Mouse (Mus musculus): ENCODE data around the gene Gtf2f1. TPM values are rescaled to one million over a fixed set of nuclear protein-coding genes. Genes with fewer than 3 reads are reported as not detected.
A peak's percentile ranks its signal among the peaks of the same experiment; 100 is the strongest.

Gtf2f1 gene
- polyA plus RNA-seq, 1 experiment from 2014 or later, result 70.3 TPM

GRCm38 (mm10) chr17:56999968-57000609, 11.0 kb downstream of the Gtf2f1 start, which contains the start of gene Pspn:
TSS of gene Pspn (minus strand) at chr17:57000018.
- H3K27me3 ChIP-seq, result no peaks in the 10 kb centered on the region
- H3K4me2 ChIP-seq, result no peak within 1 kb of the TSS
- WGBS, result 92% methylated on average over 7 of the region's 9 CpGs
- no peak within 1 kb of the TSS; the same call in 1 of the 2 replicates for H3K9ac ChIP-seq
- no peak within 1 kb of the TSS for H3K27ac ChIP-seq
- H3K36me3 ChIP-seq, result peaks cover 75% of the 10 kb centered on the region
- peaks cover 16% of the 10 kb centered on the region for H3K4me1 ChIP-seq (replicated peaks)
- H3K9me3 ChIP-seq, result no peaks in the 10 kb centered on the region
- ATAC-seq (ENCODE audit: low FRiP score), result no peak
- H3K4me3 ChIP-seq, result no peak within 1 kb of the TSS

- ATAC-seq (ENCODE audit: low FRiP score), result no peak
- H3K4me2 ChIP-seq, result no peak overlapping the region
- peaks cover 75% of the 10 kb centered on the region for H3K36me3 ChIP-seq
These were observed 11.7 kb downstream of the Gtf2f1 start for GRCm38 (mm10) chr17:56999414-56999813.

GRCm38 (mm10) chr17:56997029-56997667, 13.9 kb downstream of the Gtf2f1 start, which contains the start of gene Alkbh7:
TSS of gene Alkbh7 (plus strand) at chr17:56997339.
- ATAC-seq (ENCODE audit: low FRiP score), result peak; percentile 98
- WGBS, result under 1% methylated on average over 38 of the region's 38 CpGs

More at GRCm38 (mm10) chr17:56999414-56999813, 11.7 kb downstream of the Gtf2f1 start:
- no peak overlapping the region for H3K9ac ChIP-seq
- H3K4me3 ChIP-seq, result no peak overlapping the region
- no peak overlapping the region for H3K27ac ChIP-seq
- H3K9me3 ChIP-seq, result no peaks in the 10 kb centered on the region
- no peaks in the 10 kb centered on the region for H3K27me3 ChIP-seq
- H3K4me1 ChIP-seq (replicated peaks), result peaks cover 16% of the 10 kb centered on the region
- 94% methylated on average over 9 of the region's 9 CpGs for WGBS

GRCm38 (mm10) chr17:56996506-56996905, 14.6 kb downstream of the Gtf2f1 start:
- Histone ChIP-seq H3K9me3 (no peaks in the 10 kb centered on the region), H3K4me2 (peak overlapping the region; percentile 73), H3K36me3 (peaks cover 72% of the 10 kb centered on the region), H3K27me3 (no peaks in the 10 kb centered on the region), H3K4me3 (no peak overlapping the region; the same call in 1 of the 2 replicates), H3K4me1 (replicated peaks) (peaks cover 26% of the 10 kb centered on the region), H3K27ac (no peak overlapping the region), H3K9ac (no peak overlapping the region)
- no peak for ATAC-seq (ENCODE audit: low FRiP score)
- 86% methylated on average over 2 of the region's 2 CpGs for WGBS

More at GRCm38 (mm10) chr17:56997029-56997667, 13.9 kb downstream of the Gtf2f1 start, which contains the start of gene Alkbh7:
- H3K27me3 ChIP-seq, result no peaks in the 10 kb centered on the region
- H3K27ac ChIP-seq, result peak within 1 kb of the TSS; percentile 88
- peak within 1 kb of the TSS; percentile 73 for H3K4me2 ChIP-seq
- H3K36me3 ChIP-seq, result peaks cover 76% of the 10 kb centered on the region
- peaks cover 22% of the 10 kb centered on the region for H3K4me1 ChIP-seq (replicated peaks)
- peak within 1 kb of the TSS; percentile 73 for H3K9ac ChIP-seq
- H3K9me3 ChIP-seq, result no peaks in the 10 kb centered on the region
- peak within 1 kb of the TSS; percentile 72 for H3K4me3 ChIP-seq

GRCm38 (mm10) chr17:56995046-56995445, 16.0 kb downstream of the Gtf2f1 start:
- WGBS, result 98% methylated on average over 8 of the region's 8 CpGs
- no peak for ATAC-seq (ENCODE audit: low FRiP score)
- no peaks in the 10 kb centered on the region for H3K27me3 ChIP-seq
- H3K4me2 ChIP-seq, result no peak overlapping the region
- peaks cover 59% of the 10 kb centered on the region for H3K36me3 ChIP-seq
- H3K9ac ChIP-seq, result no peak overlapping the region
- H3K4me1 ChIP-seq (replicated peaks), result peaks cover 34% of the 10 kb centered on the region
- no peaks in the 10 kb centered on the region for H3K9me3 ChIP-seq
- H3K27ac ChIP-seq, result no peak overlapping the region
- H3K4me3 ChIP-seq, result no peak overlapping the region

GRCm38 (mm10) chr17:56990966-56991365, 20.1 kb downstream of the Gtf2f1 start:
- peaks cover 19% of the 10 kb centered on the region for H3K4me1 ChIP-seq (replicated peaks)
- 76% methylated on average over 2 of the region's 2 CpGs for WGBS
- H3K9ac ChIP-seq, result peak overlapping the region; percentile 84
- peak overlapping the region; percentile 69 for H3K4me2 ChIP-seq
- peak overlapping the region; percentile 69 for H3K4me3 ChIP-seq
- no peak overlapping the region for H3K27ac ChIP-seq
- H3K27me3 ChIP-seq, result no peaks in the 10 kb centered on the region
- ATAC-seq (ENCODE audit: low FRiP score), result no peak
- H3K36me3 ChIP-seq, result peaks cover 39% of the 10 kb centered on the region
- H3K9me3 ChIP-seq, result no peaks in the 10 kb centered on the region

- Histone ChIP-seq H3K27ac (peak within 1 kb of the TSS; percentile 88), H3K9me3 (no peaks in the 10 kb centered on the region), H3K27me3 (no peaks in the 10 kb centered on the region), H3K4me2 (peak within 1 kb of the TSS; percentile 69), H3K4me1 (replicated peaks) (peaks cover 19% of the 10 kb centered on the region), H3K9ac (peak within 1 kb of the TSS; percentile 84), H3K36me3 (peaks cover 31% of the 10 kb centered on the region), H3K4me3 (peak within 1 kb of the TSS; percentile 69)
- ATAC-seq (ENCODE audit: low FRiP score), result peak; percentile 97
- under 1% methylated on average over 52 of the region's 52 CpGs for WGBS
These were observed 20.9 kb downstream of the Gtf2f1 start, which contains the start of gene Clpp for GRCm38 (mm10) chr17:56990115-56990746. TSS of gene Clpp (plus strand) at chr17:56990305.

GRCm38 (mm10) chr17:56989467-56990114, 21.5 kb downstream of the Gtf2f1 start:
- ATAC-seq (ENCODE audit: low FRiP score), result peak; percentile 96
- peak overlapping the region; percentile 88 for H3K27ac ChIP-seq
- peaks cover 19% of the 10 kb centered on the region for H3K4me1 ChIP-seq (replicated peaks)
- WGBS, result 3% methylated on average over 25 of the region's 25 CpGs
- no peaks in the 10 kb centered on the region for H3K27me3 ChIP-seq
- H3K36me3 ChIP-seq, result peaks cover 25% of the 10 kb centered on the region
- H3K9ac ChIP-seq, result peak overlapping the region; percentile 84
- peak overlapping the region; percentile 69 for H3K4me3 ChIP-seq
- peak overlapping the region; percentile 69 for H3K4me2 ChIP-seq
- no peaks in the 10 kb centered on the region for H3K9me3 ChIP-seq

GRCm38 (mm10) chr17:56988921-56989430, 22.1 kb downstream of the Gtf2f1 start:
- H3K9me3 ChIP-seq, result no peaks in the 10 kb centered on the region
- 73% methylated on average over 7 of the region's 7 CpGs for WGBS
- peak overlapping the region; percentile 69 for H3K4me2 ChIP-seq
- no peak for ATAC-seq (ENCODE audit: low FRiP score)
- H3K27me3 ChIP-seq, result no peaks in the 10 kb centered on the region
- peaks cover 19% of the 10 kb centered on the region for H3K4me1 ChIP-seq (replicated peaks)
- peaks cover 19% of the 10 kb centered on the region for H3K36me3 ChIP-seq
- peak overlapping the region; percentile 69 for H3K4me3 ChIP-seq
- peak overlapping the region; percentile 84 for H3K9ac ChIP-seq
- H3K27ac ChIP-seq, result peak overlapping the region; percentile 88

GRCm38 (mm10) chr17:56988441-56988840, 22.6 kb downstream of the Gtf2f1 start:
- H3K27ac ChIP-seq, result no peak overlapping the region
- no peak overlapping the region for H3K4me2 ChIP-seq
- no peak overlapping the region for H3K9ac ChIP-seq
- no peak for ATAC-seq (ENCODE audit: low FRiP score)
- H3K27me3 ChIP-seq, result no peaks in the 10 kb centered on the region
- H3K9me3 ChIP-seq, result no peaks in the 10 kb centered on the region
- no peak overlapping the region for H3K4me3 ChIP-seq
- WGBS, result 83% methylated on average over 7 of the region's 7 CpGs
- peaks cover 19% of the 10 kb centered on the region for H3K4me1 ChIP-seq (replicated peaks)
- H3K36me3 ChIP-seq, result peaks cover 13% of the 10 kb centered on the region

GRCm38 (mm10) chr17:56986105-56986805, 24.8 kb downstream of the Gtf2f1 start:
- Histone ChIP-seq H3K27ac (no peak overlapping the region), H3K36me3 (no peaks in the 10 kb centered on the region), H3K9ac (no peak overlapping the region), H3K4me2 (no peak overlapping the region), H3K27me3 (no peaks in the 10 kb centered on the region), H3K4me1 (replicated peaks) (peaks cover 6% of the 10 kb centered on the region), H3K4me3 (no peak overlapping the region), H3K9me3 (no peaks in the 10 kb centered on the region)
- WGBS, result 81% methylated on average over 3 of the region's 3 CpGs
- no peak for ATAC-seq (ENCODE audit: low FRiP score)
